Mouse (Mus musculus): ENCODE measurements around the gene Igfals. TPM values are rescaled to one million over a fixed set of nuclear protein-coding genes. Genes with fewer than 3 reads are reported as not detected.

Igfals gene
- total RNA-seq, 2 experiments from 2014 or later: 6.9 TPM

DNA sequence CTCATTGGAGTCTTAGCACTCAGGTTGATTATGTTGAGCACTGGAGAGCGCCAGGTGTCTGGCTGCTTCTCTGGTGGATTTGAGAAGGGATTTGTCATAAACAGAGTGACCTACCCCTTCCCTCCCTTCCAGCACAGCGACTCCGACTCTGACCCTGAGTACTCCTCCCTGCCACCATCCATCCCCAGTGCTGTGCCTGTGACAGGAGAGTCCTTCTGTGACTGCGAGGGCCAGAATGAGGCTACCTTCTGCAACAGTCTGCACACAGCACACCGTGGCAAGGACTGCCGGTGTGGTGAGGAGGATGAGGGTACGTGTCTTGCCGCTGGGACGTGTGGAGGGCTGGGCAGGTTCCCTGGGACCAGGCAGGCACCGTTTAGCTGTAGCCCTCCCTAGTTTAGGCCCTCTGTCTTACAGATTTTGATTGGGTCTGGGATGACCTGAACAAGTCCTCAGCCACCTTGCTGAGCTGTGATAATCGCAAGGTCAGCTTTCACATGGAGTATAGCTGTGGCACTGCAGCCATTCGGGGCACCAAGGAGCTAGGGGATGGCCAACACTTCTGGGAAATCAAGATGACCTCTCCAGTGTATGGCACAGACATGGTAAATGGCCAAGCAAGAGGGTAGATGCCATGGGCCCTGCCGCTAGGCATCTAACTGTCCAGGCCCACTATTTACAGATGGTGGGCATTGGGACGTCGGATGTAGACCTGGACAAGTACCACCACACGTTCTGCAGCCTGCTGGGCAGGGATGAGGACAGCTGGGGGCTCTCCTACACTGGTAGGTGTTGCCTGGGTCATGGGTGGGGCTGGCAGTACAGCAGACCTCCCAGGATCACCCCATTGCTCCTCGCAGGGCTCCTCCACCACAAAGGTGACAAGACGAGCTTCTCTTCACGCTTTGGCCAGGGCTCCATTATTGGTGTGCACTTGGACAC, 24.6 kb downstream of the Igfals start:
- intact Hi-C loops (cut with DNase I): no loop called here

DNA sequence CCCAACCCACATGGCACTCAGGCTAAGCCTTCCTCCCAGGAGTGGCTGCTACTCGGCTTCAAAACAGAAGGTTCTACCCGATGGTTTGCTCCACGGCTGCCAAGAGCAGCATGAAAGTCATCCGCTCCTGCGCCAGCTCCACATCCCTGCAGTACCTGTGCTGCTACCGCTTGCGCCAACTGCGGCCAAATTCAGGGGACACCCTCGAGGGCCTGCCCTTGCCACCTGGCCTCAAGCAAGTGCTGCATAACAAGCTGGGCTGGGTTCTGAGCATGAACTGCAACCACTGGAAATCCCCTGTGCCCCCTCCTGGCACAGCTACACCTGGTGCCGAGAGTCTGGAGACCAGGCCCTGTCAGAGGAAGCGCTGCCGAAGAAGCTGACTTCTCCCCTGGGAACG, 25.5 kb downstream of the Igfals start:
- no peak for DNase-seq (ENCODE audit: low spot score)
- intact Hi-C loops (cut with DNase I): no loop called here

More for the DNA sequence above, 24.6 kb downstream of the Igfals start:
- DNase-seq (ENCODE audit: low spot score): no peak

DNA sequence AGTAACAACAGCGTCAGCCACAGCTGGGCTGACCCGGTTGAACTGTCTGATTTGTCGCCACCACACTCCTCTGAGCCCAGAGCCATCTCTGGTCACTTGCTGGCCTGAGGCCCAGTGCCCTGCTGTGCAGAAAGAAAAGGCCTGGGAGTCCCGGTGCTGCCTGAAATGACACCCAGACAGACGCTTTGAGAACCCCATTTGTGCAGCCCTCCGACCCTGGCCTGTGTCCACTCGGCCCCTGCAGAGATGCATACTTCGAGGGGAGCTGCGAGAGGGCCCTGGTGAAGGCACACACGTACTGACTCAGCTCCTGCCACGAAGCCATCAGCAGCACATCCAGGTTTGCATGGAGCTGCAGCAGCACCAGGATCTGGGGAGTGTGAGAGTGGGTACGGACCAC, 27.0 kb downstream of the Igfals start:
- DNase-seq (ENCODE audit: low spot score): no peak
- intact Hi-C loops (cut with DNase I): no loop called here

DNA sequence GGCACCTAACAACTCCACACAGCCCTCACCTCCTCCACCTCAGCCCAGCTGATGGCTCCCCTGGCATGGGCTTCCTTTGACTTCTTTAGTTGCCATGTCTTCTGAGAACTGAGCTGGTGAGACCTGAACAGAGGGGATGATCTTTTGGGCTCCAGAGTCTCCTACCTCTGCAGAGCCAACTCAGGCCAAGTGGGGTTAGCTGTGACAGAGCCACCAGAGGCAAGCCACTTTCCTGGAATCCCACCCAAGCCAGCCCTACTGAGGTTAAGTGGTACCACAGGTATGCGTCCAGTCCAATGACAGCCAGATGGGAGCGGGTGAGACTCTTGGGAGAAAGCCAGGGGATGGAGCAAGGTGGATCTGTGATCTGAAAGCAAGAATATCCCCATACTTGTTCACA, 27.5 kb downstream of the Igfals start:
- intact Hi-C loops (cut with DNase I): no loop called here
- DNase-seq (ENCODE audit: low spot score): no peak

DNA sequence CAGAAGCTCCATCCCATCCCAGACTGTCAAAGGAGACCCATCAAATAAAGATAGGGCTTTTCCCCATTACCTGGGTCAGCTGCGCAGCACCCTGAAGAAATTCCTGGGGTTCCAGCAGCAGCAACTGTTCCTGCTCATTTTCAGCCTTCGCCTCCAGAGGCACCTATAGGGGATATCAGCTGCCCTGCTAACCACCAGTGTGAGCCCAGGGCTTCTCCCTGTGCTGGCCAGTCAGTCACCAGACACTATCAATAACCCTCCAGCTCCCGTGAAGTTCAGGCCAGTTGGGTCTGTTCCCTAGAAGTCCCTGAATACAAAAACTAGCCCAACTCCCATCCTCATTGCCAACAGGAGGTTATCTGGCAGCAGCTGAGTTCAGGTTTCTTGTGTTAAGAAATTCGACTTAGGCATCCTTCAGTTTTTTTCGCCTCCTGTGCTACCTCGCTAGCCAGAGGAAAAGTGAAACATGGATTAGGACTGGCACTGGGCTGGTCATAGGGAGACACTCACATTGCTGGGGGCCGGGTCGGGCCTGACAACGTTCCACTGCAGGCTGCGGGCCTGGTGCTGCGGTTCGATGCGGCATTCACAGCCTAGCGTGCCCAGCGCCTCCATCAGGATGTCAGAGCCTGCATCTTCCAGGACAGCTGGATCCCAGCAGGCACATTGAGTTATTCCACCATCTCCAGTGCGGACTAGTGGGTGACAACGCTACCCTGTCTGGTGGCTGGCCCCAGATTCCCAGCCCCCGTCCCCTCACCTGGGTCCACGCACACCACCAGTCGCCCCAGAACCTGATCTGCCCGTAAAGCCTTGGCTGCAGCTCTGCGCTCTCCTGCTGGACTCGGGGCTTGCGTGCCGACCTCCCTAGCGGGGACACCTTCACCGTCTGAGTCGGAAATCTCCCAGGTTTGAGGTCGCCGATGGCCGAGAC, 28.5 kb downstream of the Igfals start:
- intact Hi-C loops (cut with DNase I): no loop called here
- DNase-seq (ENCODE audit: low spot score): no peak

DNA sequence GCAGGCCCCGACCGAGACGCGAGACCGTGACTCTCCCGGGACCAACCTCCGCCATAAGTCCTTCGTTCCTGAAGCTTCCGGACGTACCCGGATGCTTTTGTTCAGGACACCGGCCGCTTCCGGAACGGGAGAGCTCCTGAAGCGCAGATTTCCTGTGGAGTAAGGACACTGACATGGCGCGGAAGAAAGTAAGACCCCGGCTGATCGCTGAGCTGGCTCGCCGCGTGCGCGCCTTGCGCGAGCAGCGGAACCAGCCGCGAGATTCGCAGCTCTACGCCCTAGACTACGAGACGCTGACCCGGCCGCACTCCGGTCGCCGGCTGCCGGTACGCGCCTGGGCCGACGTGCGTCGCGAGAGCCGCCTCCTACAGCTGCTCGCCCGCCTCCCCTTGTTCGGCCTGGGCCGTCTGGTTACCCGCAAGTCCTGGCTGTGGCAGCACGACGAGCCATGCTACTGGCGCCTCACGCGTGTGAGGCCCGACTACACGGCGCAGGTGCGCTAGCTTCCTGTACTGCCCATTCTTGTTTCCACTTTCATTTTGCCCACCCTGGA, 29.3 kb downstream of the Igfals start, which contains the start of the genes Eme2 and Mrps34:
Gene Eme2 (minus strand): TSS at position 93 of the 553 bp plus-strand sequence.
Gene Mrps34 (plus strand): TSS at position 122 of the 553 bp plus-strand sequence.
- DNase-seq (ENCODE audit: low spot score): peak; percentile 58
- intact Hi-C loops (cut with DNase I): no loop called here

DNA sequence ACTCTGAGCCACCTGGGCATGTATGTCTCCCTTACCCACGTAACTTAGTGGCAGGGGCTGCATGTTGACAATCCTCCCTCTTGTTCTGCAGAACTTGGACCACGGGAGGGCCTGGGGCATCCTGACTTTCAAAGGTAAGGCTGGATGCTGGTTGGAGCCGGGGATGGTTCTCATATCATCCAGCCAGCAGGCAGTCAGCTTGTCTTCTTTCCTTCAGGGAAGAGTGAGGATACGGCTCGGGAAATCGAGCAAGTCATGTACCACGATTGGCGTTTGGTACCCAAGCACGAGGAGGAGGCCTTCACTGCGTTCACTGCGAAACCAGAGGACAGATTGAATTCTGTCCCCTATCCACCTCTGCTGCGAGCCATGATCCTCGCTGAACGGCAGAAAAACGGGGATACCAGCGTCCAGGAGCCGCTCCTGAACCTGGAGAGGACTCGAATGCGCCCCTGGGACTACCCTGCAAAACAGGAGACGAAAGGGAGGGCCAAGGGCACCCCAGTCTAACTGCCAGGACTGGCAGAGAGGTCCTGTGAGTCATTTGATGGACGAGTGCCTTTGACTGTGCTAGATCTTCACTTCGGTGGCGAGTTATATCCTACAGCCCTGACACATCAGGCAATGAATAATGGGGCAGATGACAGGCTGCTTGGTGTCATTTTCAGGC, 29.9 kb downstream of the Igfals start:
- no peak for DNase-seq (ENCODE audit: low spot score)
- intact Hi-C loops (cut with DNase I): loop anchor here (1.0 kb wide), 1 partner anchor 40 kb away; no protein-coding TSS in a partner anchor

DNA sequence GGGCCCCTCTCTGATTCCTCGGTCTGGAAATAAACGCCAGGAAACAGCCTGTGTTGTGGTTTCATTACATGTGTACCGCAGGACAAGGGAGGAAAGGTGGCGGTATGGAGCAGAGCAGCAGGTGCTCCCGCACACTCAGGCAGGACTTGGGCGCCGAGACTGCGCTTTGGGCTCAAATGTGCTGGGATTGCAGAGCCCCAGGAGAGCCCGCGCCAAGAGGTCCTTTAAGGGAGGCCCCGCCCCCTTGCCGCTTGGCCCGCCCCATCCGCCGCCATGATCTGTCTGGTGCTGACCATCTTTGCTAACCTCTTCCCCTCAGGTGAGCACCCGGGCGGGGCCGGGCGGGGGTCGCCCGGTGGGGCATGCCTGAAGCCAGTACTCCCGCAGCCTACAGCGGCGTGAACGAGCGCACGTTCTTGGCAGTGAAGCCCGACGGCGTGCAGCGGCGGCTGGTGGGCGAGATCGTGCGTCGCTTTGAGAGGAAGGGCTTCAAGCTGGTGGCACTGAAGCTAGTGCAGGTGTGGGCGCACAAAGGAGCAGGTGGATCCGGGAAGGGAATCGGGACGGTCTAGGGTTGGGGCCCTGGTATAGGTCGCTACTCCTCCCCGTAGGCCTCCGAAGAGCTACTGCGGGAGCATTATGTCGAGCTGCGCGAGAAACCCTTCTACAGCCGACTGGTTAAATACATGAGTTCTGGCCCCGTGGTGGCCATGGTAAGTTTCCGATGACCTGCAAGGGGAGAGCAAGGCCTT, 30.6 kb downstream of the Igfals start, which contains the start of gene Nme3:
Gene Nme3 (plus strand): TSS at position 260 of the 752 bp plus-strand sequence.
- intact Hi-C loops (cut with DNase I): loop anchor here (1.0 kb wide), 1 partner anchor 39 kb away; no protein-coding TSS in a partner anchor
- DNase-seq (ENCODE audit: low spot score): peak; percentile 49

DNA sequence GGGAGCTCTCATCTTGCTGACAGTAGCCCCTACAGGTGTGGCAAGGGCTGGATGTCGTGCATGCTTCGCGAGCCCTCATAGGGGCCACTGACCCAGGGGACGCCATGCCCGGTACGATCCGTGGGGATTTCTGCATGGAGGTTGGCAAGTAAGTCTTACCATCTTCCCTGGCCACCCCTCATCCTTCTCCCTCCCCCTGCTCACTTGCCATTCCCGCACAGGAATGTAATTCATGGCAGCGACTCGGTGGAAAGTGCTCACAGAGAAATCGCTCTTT, 31.1 kb downstream of the Igfals start:
- DNase-seq (ENCODE audit: low spot score): no peak
- intact Hi-C loops (cut with DNase I): loop anchor here (1.0 kb wide), 1 partner anchor 38 kb away; no protein-coding TSS in a partner anchor

DNA sequence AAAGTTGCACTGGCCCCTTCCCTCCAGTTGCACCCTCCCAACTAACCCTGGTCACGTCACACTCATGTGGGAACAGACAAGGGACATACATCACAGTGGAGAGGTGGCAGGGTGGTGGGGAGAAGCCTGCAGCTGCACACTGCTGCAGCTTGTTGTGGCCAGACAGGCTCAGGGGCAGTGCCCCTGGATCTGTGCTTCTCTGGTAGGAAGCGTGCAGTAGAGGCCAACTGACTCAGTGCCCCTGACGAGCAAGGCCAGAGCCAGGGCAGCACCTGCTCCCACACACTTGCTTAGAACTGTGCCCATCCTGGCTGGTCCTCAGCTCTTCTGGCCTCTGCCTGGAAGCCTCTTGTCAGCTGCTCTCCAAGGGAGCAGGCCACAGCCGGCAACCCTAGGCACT, 31.8 kb downstream of the Igfals start:
- DNase-seq (ENCODE audit: low spot score): no peak
- intact Hi-C loops (cut with DNase I): no loop called here

DNA sequence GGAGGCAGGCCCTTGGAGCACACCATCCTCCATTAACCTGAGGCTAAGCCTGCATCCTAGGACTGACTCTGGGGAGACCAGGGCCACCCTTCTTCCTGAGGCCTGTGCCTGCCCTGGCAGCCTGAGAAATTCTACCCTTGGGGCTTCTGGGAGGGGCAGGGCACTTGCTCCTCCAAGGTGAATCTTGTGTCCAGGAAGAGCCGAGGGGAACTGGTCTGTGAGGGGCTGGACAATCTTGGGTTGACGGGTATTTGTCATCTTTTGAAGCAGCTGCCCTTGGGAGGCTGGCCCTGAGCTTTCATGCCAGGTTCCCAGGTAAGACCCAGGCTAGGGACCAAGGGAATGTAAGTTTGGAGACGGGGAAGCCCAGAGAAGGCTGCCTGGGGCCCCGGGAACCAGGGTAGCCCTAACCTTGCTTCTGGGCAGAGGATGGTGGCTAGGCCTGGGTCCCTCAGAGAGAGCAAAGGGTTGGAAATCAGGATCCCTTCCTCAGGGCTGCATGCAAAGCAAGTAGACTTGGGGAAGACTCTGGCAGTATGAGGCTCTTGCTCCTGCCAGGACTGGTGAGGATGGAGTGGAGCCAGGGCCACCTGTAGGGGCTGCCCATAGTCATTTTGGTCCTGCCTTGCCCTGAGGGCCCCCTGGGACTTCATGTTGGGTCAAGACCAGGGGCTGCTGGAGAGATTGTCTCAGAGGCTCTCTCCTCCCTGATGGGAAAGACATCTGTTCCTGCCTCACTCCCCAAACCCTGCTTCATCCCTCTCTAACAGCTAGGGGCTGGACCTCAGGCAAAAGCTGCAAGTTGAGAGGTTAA, 32.5 kb downstream of the Igfals start:
- intact Hi-C loops (cut with DNase I): no loop called here
- DNase-seq (ENCODE audit: low spot score): no peak

DNA sequence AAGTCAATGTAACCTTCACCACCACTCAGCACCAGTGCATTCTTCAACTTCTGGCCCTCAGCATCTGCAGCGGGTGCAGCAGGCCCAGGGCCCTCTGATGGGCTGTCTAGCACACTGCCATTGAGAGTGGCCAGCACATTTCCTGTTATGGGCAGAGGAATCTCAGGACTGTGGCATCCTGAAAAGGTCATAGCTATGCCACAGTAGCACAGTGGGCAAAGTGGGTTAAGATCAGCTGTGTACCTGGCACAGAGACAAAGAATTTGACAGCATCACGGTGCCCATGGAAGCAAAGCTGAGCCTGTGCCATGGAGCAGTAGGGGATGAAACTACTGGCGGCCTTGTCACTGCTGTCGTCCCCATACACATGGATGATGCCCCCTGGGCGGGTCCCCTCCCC, 33.4 kb downstream of the Igfals start:
- intact Hi-C loops (cut with DNase I): no loop called here

DNA sequence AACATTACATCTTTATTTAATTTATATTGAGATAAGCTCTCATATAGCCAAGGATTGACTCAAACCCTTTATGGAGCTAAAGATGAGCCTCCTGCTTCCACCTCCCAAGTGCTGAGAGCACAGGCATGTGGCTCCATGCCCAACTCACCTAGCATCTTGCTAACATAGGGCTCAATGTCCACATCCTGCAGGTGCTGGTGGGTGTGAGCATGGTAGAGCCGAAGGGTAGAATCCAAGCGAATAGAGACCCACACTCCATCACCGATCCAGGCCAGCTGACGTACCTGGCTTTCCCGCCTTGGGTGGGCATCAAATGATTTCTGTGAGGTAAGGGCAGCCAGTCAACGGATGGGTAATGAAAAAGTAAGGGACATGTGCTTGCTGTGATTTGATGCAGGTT, 34.2 kb downstream of the Igfals start:
- no peak for DNase-seq (ENCODE audit: low spot score)
- intact Hi-C loops (cut with DNase I): no loop called here

More for the DNA sequence above, 33.4 kb downstream of the Igfals start:
- DNase-seq (ENCODE audit: low spot score): no peak

DNA sequence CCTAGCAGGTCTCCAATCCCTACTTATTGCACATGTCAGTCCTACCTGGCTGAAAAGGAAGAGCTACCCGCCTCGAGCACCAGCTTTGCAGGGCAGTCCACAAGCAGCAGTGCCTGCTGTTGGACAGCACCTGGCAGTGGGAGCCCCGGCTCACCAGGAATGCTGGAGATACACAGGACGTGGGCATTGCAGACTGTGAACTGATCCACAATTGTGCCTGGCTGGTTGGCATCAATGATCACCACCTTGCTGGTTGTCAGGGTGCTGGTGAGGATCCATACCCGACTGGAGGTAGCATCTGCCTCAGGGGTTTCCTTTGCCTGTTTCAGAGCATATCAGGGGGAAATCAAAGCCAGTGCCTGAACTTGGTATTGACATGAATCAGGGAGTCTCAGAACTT, 36.3 kb downstream of the Igfals start:
- DNase-seq (ENCODE audit: low spot score): no peak
- intact Hi-C loops (cut with DNase I): no loop called here

DNA sequence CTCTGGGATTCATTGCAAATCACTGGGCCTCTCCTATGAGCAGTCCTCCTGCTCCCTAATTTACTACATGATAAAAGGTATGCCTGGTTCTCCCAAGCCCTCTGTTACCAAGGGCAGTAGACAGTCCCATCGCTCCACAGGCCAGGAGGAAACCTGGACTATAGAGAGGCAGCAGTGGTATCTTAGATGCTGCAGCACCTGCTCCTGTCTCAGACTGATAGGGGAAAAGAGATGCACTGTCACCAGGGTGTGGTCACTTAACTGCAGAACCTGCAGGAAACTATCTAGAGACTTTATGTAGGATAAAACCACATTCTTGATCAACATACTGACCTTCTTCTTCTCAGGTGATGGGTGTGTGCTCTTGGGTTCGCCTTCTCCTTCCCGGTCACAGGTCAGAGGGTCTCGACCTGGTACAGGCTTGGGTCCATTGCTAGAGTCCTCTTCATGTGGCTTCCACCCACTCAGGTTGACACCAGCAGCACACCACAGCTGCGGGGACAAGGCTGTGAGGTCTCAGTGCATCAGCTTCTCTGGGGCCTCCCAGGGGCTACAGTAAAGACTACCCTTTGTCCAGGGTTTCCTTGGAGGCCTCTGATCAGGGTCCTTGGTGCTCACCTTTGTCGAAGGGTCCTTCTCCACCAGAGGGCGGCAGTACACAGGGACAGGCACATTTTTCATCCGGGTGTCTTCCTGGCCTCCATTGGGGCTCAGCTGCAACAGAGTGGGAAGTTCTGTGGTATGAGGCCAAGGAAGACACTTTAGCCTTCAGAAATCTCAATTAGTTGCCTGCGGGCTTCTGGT, 37.1 kb downstream of the Igfals start:
- intact Hi-C loops (cut with DNase I): no loop called here
- no peak for DNase-seq (ENCODE audit: low spot score)

DNA sequence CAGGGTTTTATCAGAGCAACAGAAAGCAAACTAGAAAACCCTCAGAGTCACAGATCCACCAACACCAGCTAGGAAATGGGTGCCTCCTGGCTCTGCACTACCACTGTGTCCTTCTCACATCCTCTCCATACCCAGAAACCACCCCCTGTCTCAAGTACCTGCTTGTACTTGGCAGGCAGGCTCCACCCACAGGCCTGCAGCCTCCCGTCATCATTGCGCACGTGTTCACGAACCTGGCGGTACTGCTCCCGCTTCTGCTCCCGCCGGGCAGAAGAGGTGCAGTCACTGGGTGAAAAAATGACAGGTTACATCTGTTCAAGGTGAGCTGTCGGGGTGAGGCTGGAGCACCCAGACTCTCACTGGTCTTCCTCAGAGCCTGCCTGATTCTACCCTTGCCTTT, 38.0 kb downstream of the Igfals start:
- intact Hi-C loops (cut with DNase I): no loop called here
- no peak for DNase-seq (ENCODE audit: low spot score)

DNA sequence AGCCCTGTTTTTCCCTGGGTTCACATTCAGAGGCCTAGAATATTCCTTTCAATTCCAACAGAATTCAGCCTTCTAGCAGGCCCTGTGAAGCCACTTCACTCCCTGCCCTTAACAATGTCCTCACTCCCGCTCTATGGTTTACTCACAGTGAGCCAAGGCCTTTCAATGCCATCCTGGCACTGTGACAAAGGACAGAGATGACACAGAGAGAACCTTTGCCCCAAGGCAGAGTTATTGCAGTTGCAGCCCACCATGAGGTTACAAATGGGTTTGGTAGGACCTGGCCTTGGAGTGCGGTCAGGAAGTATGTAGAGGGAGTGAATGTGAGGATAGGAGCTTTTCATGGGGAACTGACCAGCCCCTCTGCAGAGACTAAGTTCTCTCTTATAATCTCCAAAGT, 41.8 kb downstream of the Igfals start:
- DNase-seq (ENCODE audit: low spot score): no peak
- intact Hi-C loops (cut with DNase I): no loop called here
